Mouse (Mus musculus): ENCODE data around the gene Spib. TPM values are rescaled to one million over a fixed set of nuclear protein-coding genes. Genes with fewer than 3 reads are reported as not detected.
A peak's percentile ranks its signal among the peaks of the same experiment; 100 is the strongest.

The Spib gene
- polyA plus RNA-seq (2012; rRNA removed), result 0.15 and 0.16 TPM in 2 replicates
- 0.11 TPM in 2 replicates for polyA plus RNA-seq (2014; fragmentation: Nextera tagmentation; extraction: Ambion mirVana)

GRCm38 (mm10) chr7:44531946-44532732 is at the start of gene Spib:
Spib (minus strand) TSS chr7:44532071.
- Histone ChIP-seq H3K4me3 (ENCODE audit: insufficient read depth in 1 of 2, low read depth in 2 of 2, low read length in 2 of 2) (no peak within 1 kb of the TSS), H3K9ac (replicated peaks) (no peak within 1 kb of the TSS), H3K27me3 (ENCODE audit: control insufficient read depth, insufficient read depth, low read length) (no peaks in the 10 kb centered on the region; the same call in 1 of the 2 replicates), H3K36me3 (replicated peaks; ENCODE audit: control insufficient read depth, insufficient read depth, low read depth) (peaks cover 33% of the 10 kb centered on the region), H3K9me3 (ENCODE audit: control insufficient read depth, low read length) (no peaks in the 10 kb centered on the region), H3K4me2 (ENCODE audit: low read depth) (no peak within 1 kb of the TSS), H3K4me1 (replicated peaks; ENCODE audit: control insufficient read depth in 2 of 2, insufficient read depth in 2 of 2, low read length in 1 of 2) (peaks cover 2 to 6% of the 10 kb centered on the region in 2 experiments; a peak in 2 of 4 replicates), H3K27ac (no peak within 1 kb of the TSS)
- ATAC-seq (ENCODE audit: insufficient read depth) (no peak), DNase-seq (ENCODE audit: low read depth in 3 of 3, low spot score in 3 of 3) (no peak)
- WGBS (ENCODE audit: insufficient replicate concordance), result 72% methylated on average over 4 of the region's 4 CpGs
- TF ChIP-seq CTCF (IDR thresholded peaks at IDR 0.05; ENCODE audit: low read depth) (no peak), EP300 (IDR thresholded peaks at IDR 0.05; ENCODE audit: low read depth) (no peak)

GRCm38 (mm10) chr7:44581637-44582036 is 49.8 kb upstream of the Spib start:
- H3K36me3 ChIP-seq (replicated peaks; ENCODE audit: control insufficient read depth, insufficient read depth, low read depth), result no peaks in the 10 kb centered on the region
- H3K9ac ChIP-seq (replicated peaks), result no peak overlapping the region
- no peak for DNase-seq (ENCODE audit: low read depth in 3 of 3, low spot score in 3 of 3)
- WGBS (ENCODE audit: insufficient replicate concordance), result 45% methylated on average over 6 of the region's 6 CpGs
- no peak for ATAC-seq (ENCODE audit: insufficient read depth)
- no peak overlapping the region for H3K4me2 ChIP-seq (ENCODE audit: low read depth)
- TF ChIP-seq EP300 (IDR thresholded peaks at IDR 0.05; ENCODE audit: low read depth), result no peak
- no peak for TF ChIP-seq CTCF (IDR thresholded peaks at IDR 0.05; ENCODE audit: low read depth)
- peaks cover 16% of the 10 kb centered on the region for H3K27me3 ChIP-seq (ENCODE audit: control insufficient read depth, insufficient read depth, low read length)
- H3K4me3 ChIP-seq (ENCODE audit: insufficient read depth in 1 of 2, low read depth in 2 of 2, low read length in 2 of 2), result no peak overlapping the region
- no peak overlapping the region for H3K27ac ChIP-seq
- H3K9me3 ChIP-seq (ENCODE audit: control insufficient read depth, low read length), result no peaks in the 10 kb centered on the region
- no peaks in the 10 kb centered on the region for H3K4me1 ChIP-seq (replicated peaks; ENCODE audit: control insufficient read depth in 2 of 2, insufficient read depth in 2 of 2, low read length in 1 of 2)

- ATAC-seq (ENCODE audit: insufficient read depth) (no peak), DNase-seq (ENCODE audit: low read depth in 3 of 3, low spot score in 3 of 3) (no peak)
- no peak overlapping the region for H3K4me3 ChIP-seq (ENCODE audit: insufficient read depth in 1 of 2, low read depth in 2 of 2, low read length in 2 of 2)
- no peak overlapping the region for H3K27ac ChIP-seq
- no peaks in the 10 kb centered on the region for H3K4me1 ChIP-seq (replicated peaks; ENCODE audit: control insufficient read depth in 2 of 2, insufficient read depth in 2 of 2, low read length in 1 of 2)
- H3K9me3 ChIP-seq (ENCODE audit: control insufficient read depth, low read length), result no peaks in the 10 kb centered on the region
- 27% methylated on average over 5 of the region's 5 CpGs for WGBS (ENCODE audit: insufficient replicate concordance)
- no peaks in the 10 kb centered on the region for H3K27me3 ChIP-seq (ENCODE audit: control insufficient read depth, insufficient read depth, low read length)
- no peak overlapping the region for H3K4me2 ChIP-seq (ENCODE audit: low read depth)
- H3K36me3 ChIP-seq (replicated peaks; ENCODE audit: control insufficient read depth, insufficient read depth, low read depth), result no peaks in the 10 kb centered on the region
- TF ChIP-seq CTCF (IDR thresholded peaks at IDR 0.05; ENCODE audit: low read depth), result no peak
- no peak for TF ChIP-seq EP300 (IDR thresholded peaks at IDR 0.05; ENCODE audit: low read depth)
- H3K9ac ChIP-seq (replicated peaks), result no peak overlapping the region
Observed at GRCm38 (mm10) chr7:44576333-44576844, 44.5 kb upstream of the Spib start.

- Histone ChIP-seq H3K9ac (replicated peaks) (no peak overlapping the region), H3K36me3 (replicated peaks; ENCODE audit: control insufficient read depth, insufficient read depth, low read depth) (no peaks in the 10 kb centered on the region), H3K4me2 (ENCODE audit: low read depth) (0 out of 2 replicates have a peak overlapping the region, but pooled peaks have one; percentile 3), H3K9me3 (ENCODE audit: control insufficient read depth, low read length) (no peaks in the 10 kb centered on the region), H3K4me3 (ENCODE audit: insufficient read depth in 1 of 2, low read depth in 2 of 2, low read length in 2 of 2) (no peak overlapping the region), H3K27me3 (ENCODE audit: control insufficient read depth, insufficient read depth, low read length) (no peaks in the 10 kb centered on the region), H3K27ac (no peak overlapping the region), H3K4me1 (replicated peaks; ENCODE audit: control insufficient read depth in 2 of 2, insufficient read depth in 2 of 2, low read length in 1 of 2) (no peaks in the 10 kb centered on the region)
- no peak for TF ChIP-seq CTCF (IDR thresholded peaks at IDR 0.05; ENCODE audit: low read depth)
- DNase-seq (ENCODE audit: low read depth in 3 of 3, low spot score in 3 of 3) (no peak), ATAC-seq (ENCODE audit: insufficient read depth) (no peak)
- WGBS (ENCODE audit: insufficient replicate concordance), result 54% methylated on average over 5 of the region's 5 CpGs
Observed at GRCm38 (mm10) chr7:44572956-44573484, 41.1 kb upstream of the Spib start.

- no peaks in the 10 kb centered on the region for H3K9me3 ChIP-seq (ENCODE audit: control insufficient read depth, low read length)
- H3K27me3 ChIP-seq (ENCODE audit: control insufficient read depth, insufficient read depth, low read length), result no peaks in the 10 kb centered on the region
- no peak within 1 kb of the TSS for H3K27ac ChIP-seq
- DNase-seq (ENCODE audit: low read depth in 3 of 3, low spot score in 3 of 3) (no peak), ATAC-seq (ENCODE audit: insufficient read depth) (no peak)
- TF ChIP-seq CTCF (IDR thresholded peaks at IDR 0.05; ENCODE audit: low read depth) (no peak), EP300 (IDR thresholded peaks at IDR 0.05; ENCODE audit: low read depth) (no peak)
- H3K4me3 ChIP-seq (ENCODE audit: insufficient read depth in 1 of 2, low read depth in 2 of 2, low read length in 2 of 2), result no peak within 1 kb of the TSS
- H3K4me2 ChIP-seq (ENCODE audit: low read depth), result 0 out of 2 replicates have a peak within 1 kb of the TSS, but pooled peaks have one; percentile 3
- 18% methylated on average over 7 of the region's 7 CpGs for WGBS (ENCODE audit: insufficient replicate concordance)
- no peaks in the 10 kb centered on the region for H3K36me3 ChIP-seq (replicated peaks; ENCODE audit: control insufficient read depth, insufficient read depth, low read depth)
- no peaks in the 10 kb centered on the region for H3K4me1 ChIP-seq (replicated peaks; ENCODE audit: control insufficient read depth in 2 of 2, insufficient read depth in 2 of 2, low read length in 1 of 2)
- no peak within 1 kb of the TSS for H3K9ac ChIP-seq (replicated peaks)
Observed at GRCm38 (mm10) chr7:44572213-44572701, 40.4 kb upstream of the Spib start, which contains the start of gene Napsa. Napsa (plus strand) TSS chr7:44572380.
